Mouse (Mus musculus): ENCODE measurements at regions not wholly inside any gene's neighbourhood (a gene's known extent, or its start where the extent isn't known, plus 50 kb on each side); places are given as distances from the start of the nearest gene placed in this dataset.

GRCm38 (mm10) chr1:193747426-193747960, 377.4 kb upstream of the Camk1g start:
- no peak overlapping the region for H3ac ChIP-seq (ENCODE audit: control insufficient read depth, insufficient read length)
- TF ChIP-seq SRF (IDR thresholded peaks at IDR 0.05; ENCODE audit: control insufficient read depth, insufficient read length, low read depth): no peak
- TF ChIP-seq MYOD1 (IDR thresholded peaks at IDR 0.05; ENCODE audit: control insufficient read depth in 1 of 3, insufficient read length in 2 of 3, low read depth in 2 of 3): no peak
- no peak for TF ChIP-seq CEBPB (IDR thresholded peaks at IDR 0.05; ENCODE audit: insufficient read depth, poor library complexity, severe bottlenecking)
- TF ChIP-seq MAX (IDR thresholded peaks at IDR 0.05; ENCODE audit: low read depth): no peak
- no peak for TF ChIP-seq E2F4 (IDR thresholded peaks at IDR 0.05; ENCODE audit: insufficient read depth)
- no peak for TF ChIP-seq TCF3 (IDR thresholded peaks at IDR 0.05; ENCODE audit: insufficient read length, low read depth)
- TF ChIP-seq TCF12 (IDR thresholded peaks at IDR 0.05; ENCODE audit: insufficient read depth, poor library complexity, severe bottlenecking): no peak
- no peak for TF ChIP-seq REST (IDR thresholded peaks at IDR 0.05; ENCODE audit: insufficient read depth, insufficient read length)
- TF ChIP-seq POLR2AphosphoS2 (IDR thresholded peaks at IDR 0.05; ENCODE audit: insufficient read length, low read depth): no peak
- no peak for TF ChIP-seq POLR2A (IDR thresholded peaks at IDR 0.05; ENCODE audit: insufficient read length, low read depth)
- no peak for TF ChIP-seq USF1 (IDR thresholded peaks at IDR 0.05; ENCODE audit: low read depth)
- TF ChIP-seq MYOG (IDR thresholded peaks at IDR 0.05; ENCODE audit: control insufficient read depth in 1 of 3, insufficient read depth in 1 of 3, insufficient read length in 2 of 3, low read depth in 2 of 3): no peak
- no peaks in the 10 kb centered on the region for H3K27me3 ChIP-seq (ENCODE audit: control insufficient read depth, insufficient read depth, insufficient read length)
- no peak overlapping the region for H3K4me3 ChIP-seq
- H3K36me3 ChIP-seq (ENCODE audit: control insufficient read depth, insufficient read depth): no peaks in the 10 kb centered on the region
- no peaks in the 10 kb centered on the region for H3K79me2 ChIP-seq (ENCODE audit: control insufficient read depth, insufficient read depth)
- no peak overlapping the region for H3K4me2 ChIP-seq (ENCODE audit: low read depth)

- H3K36me3 ChIP-seq (ENCODE audit: control insufficient read depth, insufficient read depth): no peaks in the 10 kb centered on the region
- no peaks in the 10 kb centered on the region for H3K27me3 ChIP-seq (ENCODE audit: control insufficient read depth, insufficient read depth, insufficient read length)
- no peaks in the 10 kb centered on the region for H3K79me2 ChIP-seq (ENCODE audit: control insufficient read depth, insufficient read depth)
- TF ChIP-seq POLR2A (IDR thresholded peaks at IDR 0.05; ENCODE audit: insufficient read length, low read depth) (no peak), TCF12 (IDR thresholded peaks at IDR 0.05; ENCODE audit: insufficient read depth, poor library complexity, severe bottlenecking) (no peak), USF1 (IDR thresholded peaks at IDR 0.05; ENCODE audit: low read depth) (no peak), SRF (IDR thresholded peaks at IDR 0.05; ENCODE audit: control insufficient read depth, insufficient read length, low read depth) (no peak), MAX (IDR thresholded peaks at IDR 0.05; ENCODE audit: low read depth) (no peak), POLR2AphosphoS2 (IDR thresholded peaks at IDR 0.05; ENCODE audit: insufficient read length, low read depth) (no peak)
- no peak overlapping the region for H3K4me3 ChIP-seq
- H3K4me2 ChIP-seq (ENCODE audit: low read depth): no peak overlapping the region
- H3ac ChIP-seq (ENCODE audit: control insufficient read depth, insufficient read length): no peak overlapping the region
Observed at GRCm38 (mm10) chr1:193742688-193743087, 372.6 kb upstream of the Camk1g start.

DNA sequence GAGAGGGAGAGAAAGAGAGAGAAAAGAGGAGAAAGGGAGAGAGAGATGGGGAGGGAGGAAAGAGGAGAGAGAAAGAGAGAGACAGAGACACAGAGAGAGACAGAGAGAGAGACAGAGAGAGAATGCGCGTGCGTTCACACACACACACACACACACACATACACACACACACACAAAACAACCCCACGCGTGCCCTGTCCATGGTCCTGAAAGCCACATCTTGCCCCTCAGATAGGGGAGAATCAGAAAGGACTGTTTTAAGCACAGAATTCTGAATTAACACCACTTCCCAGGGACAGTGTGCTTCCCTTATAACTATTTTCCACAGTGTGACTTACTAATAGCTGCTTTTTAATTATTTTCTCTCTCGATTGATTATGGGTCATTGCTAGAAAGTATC, 368.7 kb upstream of the Camk1g start:
- H3K79me2 ChIP-seq (ENCODE audit: control insufficient read depth, insufficient read depth): no peaks in the 10 kb centered on the region
- H3K4me3 ChIP-seq: no peak overlapping the region
- H3K36me3 ChIP-seq (ENCODE audit: control insufficient read depth, insufficient read depth): no peaks in the 10 kb centered on the region
- TF ChIP-seq MAX (IDR thresholded peaks at IDR 0.05; ENCODE audit: low read depth): no peak
- TF ChIP-seq REST (IDR thresholded peaks at IDR 0.05; ENCODE audit: insufficient read depth, insufficient read length): no peak
- no peak for TF ChIP-seq MYOG (IDR thresholded peaks at IDR 0.05; ENCODE audit: control insufficient read depth in 1 of 3, insufficient read depth in 1 of 3, insufficient read length in 2 of 3, low read depth in 2 of 3)
- TF ChIP-seq TCF3 (IDR thresholded peaks at IDR 0.05; ENCODE audit: insufficient read length, low read depth): no peak
- no peak for TF ChIP-seq E2F4 (IDR thresholded peaks at IDR 0.05; ENCODE audit: insufficient read depth)
- TF ChIP-seq POLR2AphosphoS2 (IDR thresholded peaks at IDR 0.05; ENCODE audit: insufficient read length, low read depth): no peak
- TF ChIP-seq POLR2A (IDR thresholded peaks at IDR 0.05; ENCODE audit: insufficient read length, low read depth): no peak
- TF ChIP-seq CEBPB (IDR thresholded peaks at IDR 0.05; ENCODE audit: insufficient read depth, poor library complexity, severe bottlenecking): no peak
- no peak for TF ChIP-seq USF1 (IDR thresholded peaks at IDR 0.05; ENCODE audit: low read depth)
- no peak overlapping the region for H3K4me2 ChIP-seq (ENCODE audit: low read depth)
- no peak overlapping the region for H3ac ChIP-seq (ENCODE audit: control insufficient read depth, insufficient read length)
- no peaks in the 10 kb centered on the region for H3K27me3 ChIP-seq (ENCODE audit: control insufficient read depth, insufficient read depth, insufficient read length)

DNA sequence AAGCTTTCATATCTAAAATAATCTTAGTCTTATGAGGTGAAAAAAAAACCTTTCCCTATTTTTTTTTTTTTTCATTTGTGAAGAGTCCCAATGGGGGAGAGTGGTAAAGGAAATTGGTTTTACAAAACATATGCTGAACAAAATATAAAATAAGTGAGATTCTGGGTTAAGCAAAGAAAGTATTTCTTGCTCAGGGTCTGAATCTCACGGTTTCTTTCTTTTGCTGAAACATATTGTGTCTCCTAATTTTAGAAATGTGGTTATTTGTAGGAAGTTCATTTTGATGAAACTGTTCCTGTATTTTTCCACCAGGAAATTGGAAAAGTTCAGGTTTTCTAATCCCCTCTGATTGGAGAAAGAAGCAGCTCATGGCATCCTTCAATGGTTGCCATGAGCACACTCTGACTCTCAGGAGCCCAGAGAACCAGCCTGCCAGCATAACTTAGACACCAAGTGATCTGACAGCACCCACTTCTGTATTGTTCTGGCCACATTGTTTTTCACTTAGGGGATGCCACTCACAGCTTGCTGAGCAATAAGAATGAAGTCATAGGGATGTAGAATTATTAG, 365.9 kb upstream of the Camk1g start:
- Histone ChIP-seq H3K36me3 (ENCODE audit: control insufficient read depth, insufficient read depth) (no peaks in the 10 kb centered on the region), H3K4me2 (ENCODE audit: low read depth) (no peak overlapping the region), H3K27me3 (ENCODE audit: control insufficient read depth, insufficient read depth, insufficient read length) (no peaks in the 10 kb centered on the region), H3K4me3 (no peak overlapping the region), H3ac (ENCODE audit: control insufficient read depth, insufficient read length) (no peak overlapping the region), H3K79me2 (ENCODE audit: control insufficient read depth, insufficient read depth) (no peaks in the 10 kb centered on the region)
- TF ChIP-seq MYOG (IDR thresholded peaks at IDR 0.05; ENCODE audit: control insufficient read depth in 1 of 3, insufficient read depth in 1 of 3, insufficient read length in 2 of 3, low read depth in 2 of 3): no peak
- no peak for TF ChIP-seq MYOD1 (IDR thresholded peaks at IDR 0.05; ENCODE audit: control insufficient read depth in 1 of 3, insufficient read length in 2 of 3, low read depth in 2 of 3)

- Histone ChIP-seq H3K79me2 (ENCODE audit: control insufficient read depth, insufficient read depth) (no peaks in the 10 kb centered on the region), H3K4me3 (no peak overlapping the region), H3K36me3 (ENCODE audit: control insufficient read depth, insufficient read depth) (no peaks in the 10 kb centered on the region), H3K4me2 (ENCODE audit: low read depth) (no peak overlapping the region), H3K27me3 (ENCODE audit: control insufficient read depth, insufficient read depth, insufficient read length) (no peaks in the 10 kb centered on the region), H3ac (ENCODE audit: control insufficient read depth, insufficient read length) (no peak overlapping the region)
- TF ChIP-seq MYOD1 (IDR thresholded peaks at IDR 0.05; ENCODE audit: control insufficient read depth in 1 of 3, insufficient read length in 2 of 3, low read depth in 2 of 3) (no peak), CEBPB (IDR thresholded peaks at IDR 0.05; ENCODE audit: insufficient read depth, poor library complexity, severe bottlenecking) (no peak), SRF (IDR thresholded peaks at IDR 0.05; ENCODE audit: control insufficient read depth, insufficient read length, low read depth) (no peak), TCF12 (IDR thresholded peaks at IDR 0.05; ENCODE audit: insufficient read depth, poor library complexity, severe bottlenecking) (no peak), TCF3 (IDR thresholded peaks at IDR 0.05; ENCODE audit: insufficient read length, low read depth) (no peak), E2F4 (IDR thresholded peaks at IDR 0.05; ENCODE audit: insufficient read depth) (no peak), MYOG (IDR thresholded peaks at IDR 0.05; ENCODE audit: control insufficient read depth in 1 of 3, insufficient read depth in 1 of 3, insufficient read length in 2 of 3, low read depth in 2 of 3) (no peak), POLR2AphosphoS2 (IDR thresholded peaks at IDR 0.05; ENCODE audit: insufficient read length, low read depth) (no peak), REST (IDR thresholded peaks at IDR 0.05; ENCODE audit: insufficient read depth, insufficient read length) (no peak), POLR2A (IDR thresholded peaks at IDR 0.05; ENCODE audit: insufficient read length, low read depth) (no peak)
Observed at GRCm38 (mm10) chr1:193734014-193734763, 364.1 kb upstream of the Camk1g start.

Data from myocyte (in vitro differentiated cells).